Mouse (Mus musculus) CH12.LX (cell line): Measurements from ENCODE around the gene Vmo1.

Experiments used
- BHLHE40 ChIP-seq: IDR thresholded peaks from 2 replicates; pipeline ENCODE4 v1.6.1; 2011; ENCODE audit warnings: mild to moderate bottlenecking, low read depth, low read length, improper control_type of control experiment
- CTCF ChIP-seq, 2 experiments: IDR thresholded peaks in 1 of 2; conservative IDR thresholded peaks in 1 of 2; 2 replicates each; pipeline ENCODE4 v1.5.1; 2011 to 2012; ENCODE audit warnings: low read depth in 2 of 2, low read length in 2 of 2, improper control_type of control experiment in 1 of 2, inconsistent platforms in 1 of 2, mild to moderate bottlenecking in 1 of 2, moderate library complexity in 1 of 2
- KAT2A ChIP-seq: IDR thresholded peaks from 2 replicates; pipeline ENCODE4 v1.6.1; 2012; ENCODE audit warnings: low read length, improper control_type of control experiment, inconsistent platforms; ENCODE audit not compliant: insufficient replicate concordance
- MAFK ChIP-seq: IDR thresholded peaks from 2 replicates; pipeline ENCODE4 v1.6.1; 2011; ENCODE audit warnings: low read length, improper control_type of control experiment; ENCODE audit not compliant: insufficient replicate concordance
- POLR2A ChIP-seq: IDR thresholded peaks from 2 replicates; pipeline ENCODE4 v1.6.1; 2011; ENCODE audit warnings: low read depth, mild to moderate bottlenecking, improper control_type of control experiment, low read length
- RCOR1 ChIP-seq: conservative IDR thresholded peaks from 2 replicates; pipeline ENCODE4 v1.6.1; 2012; ENCODE audit warnings: low read depth, mild to moderate bottlenecking, inconsistent platforms, low read length, improper control_type of control experiment
- SMC3 ChIP-seq: IDR thresholded peaks from 2 replicates; pipeline ENCODE4 v1.6.1; 2011; ENCODE audit warnings: low read depth, low read length, improper control_type of control experiment
- TBP ChIP-seq: conservative IDR thresholded peaks from 2 replicates; pipeline ENCODE4 v1.6.1; 2011; ENCODE audit warnings: low read depth, low read length, improper control_type of control experiment
- TCF12 ChIP-seq: IDR thresholded peaks from 2 replicates; pipeline ENCODE4 v1.6.1; 2014; ENCODE audit warnings: low read depth, mild to moderate bottlenecking, inconsistent platforms, low read length, improper control_type of control experiment
- USF2 ChIP-seq: conservative IDR thresholded peaks from 2 replicates; pipeline ENCODE4 v1.6.1; 2011; ENCODE audit warnings: low read depth, low read length, improper control_type of control experiment
- ZC3H11A ChIP-seq: IDR thresholded peaks from 2 replicates; pipeline ENCODE4 v1.6.1; 2012; ENCODE audit warnings: low read depth, mild to moderate bottlenecking, inconsistent platforms, low read length, improper control_type of control experiment
- ZMIZ1 ChIP-seq: IDR thresholded peaks from 2 replicates; pipeline ENCODE4 v1.6.1; 2012; ENCODE audit warnings: low read depth, mild to moderate bottlenecking, inconsistent platforms, low read length, improper control_type of control experiment

DNA sequence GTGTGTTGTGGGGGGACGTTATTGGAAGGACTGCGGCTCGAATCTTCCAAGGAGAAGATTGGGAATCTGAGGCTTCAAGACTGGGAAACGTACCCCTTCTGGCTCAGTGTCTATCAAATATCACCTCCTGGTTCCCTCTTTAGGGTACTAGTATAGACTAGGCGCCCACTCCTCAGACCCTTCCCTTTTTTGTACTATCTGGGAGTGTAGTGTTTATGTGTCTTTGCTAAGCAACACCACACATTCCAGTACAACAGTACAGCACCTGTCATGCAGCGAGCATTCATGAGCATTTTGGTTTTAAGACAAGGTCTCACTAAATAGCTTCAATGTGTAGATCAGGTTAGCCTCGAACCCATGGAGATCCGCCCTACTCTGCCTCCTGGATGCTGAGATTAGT lies 37.1 kb upstream of the Vmo1 start:
- no peak for TF ChIP-seq POLR2A
- TF ChIP-seq MAFK: no peak
- TF ChIP-seq RCOR1: no peak
- no peak for TF ChIP-seq ZC3H11A
- no peak for TF ChIP-seq CTCF (conservative IDR thresholded peaks at IDR 0.05 in 1 of 2, IDR thresholded peaks at IDR 0.05 in 1 of 2; ENCODE audit: low read depth in 2 of 2, low read length in 2 of 2)
- TF ChIP-seq BHLHE40: no peak
- TF ChIP-seq USF2: no peak
- no peak for TF ChIP-seq SMC3
- TF ChIP-seq KAT2A: no peak
- no peak for TF ChIP-seq TCF12
- no peak for TF ChIP-seq TBP
- no peak for TF ChIP-seq ZMIZ1
